Mouse (Mus musculus) urinary bladder, adult 2 months (tissue): ENCODE results near the gene Hist1h3f. TPM values are rescaled to one million over a fixed set of nuclear protein-coding genes. Genes with fewer than 3 reads are reported as not detected.
"Not testable (repeated sequence)": the region's sequence is repeated elsewhere in the genome, so short reads cannot be mapped to it uniquely, and the experiment has no call there.

ENCODE experiments used
- DNase-seq: peaks from one replicate; pipeline ENCODE4 v3.0.0; 2022; ENCODE audit warnings: low spot score
- polyA plus RNA-seq: library from polyadenylated mRNA; depleted of rRNA; stranded (reverse); fragments of >200 nt; gene quantifications from 2 replicates; pipeline ENCODE4 v1.2.3, GENCODE M21; 2012; rRNA removed

Gene Hist1h3f
- polyA plus RNA-seq, 1 experiment: 0.44 TPM

- DNase-seq: peak; percentile 91
Observed at GRCm38 (mm10) chr13:23581408-23582218, 37.8 kb downstream of the Hist1h3f start, which contains the start of gene Hist1h4d. Hist1h4d (plus strand) TSS chr13:23581598.

GRCm38 (mm10) chr13:23582219-23583056, 38.6 kb downstream of the Hist1h3f start:
- DNase-seq: no peak

GRCm38 (mm10) chr13:23583387-23584068, 39.7 kb downstream of the Hist1h3f start:
- no peak for DNase-seq

GRCm38 (mm10) chr13:23584331-23584730, 40.5 kb downstream of the Hist1h3f start:
- no peak for DNase-seq

GRCm38 (mm10) chr13:23585029-23585441, 41.2 kb downstream of the Hist1h3f start:
- DNase-seq: peak; percentile 65

GRCm38 (mm10) chr13:23585442-23586098, 41.7 kb downstream of the Hist1h3f start:
- DNase-seq: peak; percentile 48

GRCm38 (mm10) chr13:23586099-23586939, 42.5 kb downstream of the Hist1h3f start:
- DNase-seq: no peak

GRCm38 (mm10) chr13:23586940-23587225, 43.0 kb downstream of the Hist1h3f start:
- no peak for DNase-seq

- DNase-seq: no peak
Observed at GRCm38 (mm10) chr13:23591206-23591605, 47.4 kb downstream of the Hist1h3f start.

- not testable (repeated sequence) for DNase-seq
Observed at GRCm38 (mm10) chr13:23591886-23592285, 48.0 kb downstream of the Hist1h3f start.

- no peak for DNase-seq
Observed at GRCm38 (mm10) chr13:23592614-23593013, 48.8 kb downstream of the Hist1h3f start.

GRCm38 (mm10) chr13:23593051-23593770, 49.4 kb downstream of the Hist1h3f start:
- DNase-seq: no peak

Other genes with a start within 250 kb of the Hist1h3f start
- gene Zfp322a, start 174.8 kb upstream of the Hist1h3f start, polyA plus RNA-seq: 12.7 and 15.8 TPM in 2 replicates
- 7.9 TPM in 2 replicates for gene Abt1, start 120.2 kb upstream of the Hist1h3f start, polyA plus RNA-seq
- gene Btn1a1, start 78.2 kb upstream of the Hist1h3f start, polyA plus RNA-seq: not detected in 2 replicates
- gene Btn2a2, start 55.2 kb upstream of the Hist1h3f start, polyA plus RNA-seq: 0.04 TPM in 1 of 2 replicates, not detected in the other
- 27.8 and 30.5 TPM in 2 replicates for gene Hist1h4h, start 13.0 kb upstream of the Hist1h3f start, polyA plus RNA-seq
- 1.3 and 5.2 TPM in 2 replicates for gene Hist1h2af, start 10.1 kb upstream of the Hist1h3f start, polyA plus RNA-seq
- 0.40 and 0.90 TPM in 2 replicates for gene Hist1h3g, start 8.6 kb upstream of the Hist1h3f start, polyA plus RNA-seq
- 0.60 and 0.69 TPM in 2 replicates for gene Hist1h2bh, start 660 bp upstream of the Hist1h3f start, polyA plus RNA-seq
- gene Hist1h4f, start 7.6 kb downstream of the Hist1h3f start, polyA plus RNA-seq: 0.26 and 0.78 TPM in 2 replicates
- 0.62 and 0.90 TPM in 2 replicates for gene Hist1h1d, start 9.2 kb downstream of the Hist1h3f start, polyA plus RNA-seq
- gene Hist1h3e, start 18.3 kb downstream of the Hist1h3f start, polyA plus RNA-seq: 0.83 and 1.6 TPM in 2 replicates
- gene Hist1h2ae, start 27.2 kb downstream of the Hist1h3f start, polyA plus RNA-seq: 0.15 and 0.53 TPM in 2 replicates
- 7.4 and 9.9 TPM in 2 replicates for gene Hist1h2bg, start 27.3 kb downstream of the Hist1h3f start, polyA plus RNA-seq
- 0.75 TPM in 1 of 2 replicates, not detected in the other for gene Hist1h2bf, start 30.1 kb downstream of the Hist1h3f start, polyA plus RNA-seq
- 1.6 and 1.9 TPM in 2 replicates for gene Hist1h2ad, start 30.3 kb downstream of the Hist1h3f start, polyA plus RNA-seq
- gene Hist1h3d, start 31.7 kb downstream of the Hist1h3f start, polyA plus RNA-seq: 2.5 and 2.6 TPM in 2 replicates
- 0.47 and 3.4 TPM in 2 replicates for gene Hist1h4d, start 37.5 kb downstream of the Hist1h3f start, polyA plus RNA-seq
- gene Hist1h2be, start 77.1 kb downstream of the Hist1h3f start, polyA plus RNA-seq: 2.6 and 3.4 TPM in 2 replicates
- 1.1 and 2.4 TPM in 2 replicates for gene Hist1h1e, start 78.5 kb downstream of the Hist1h3f start, polyA plus RNA-seq
- gene Hist1h2ac, start 139.9 kb downstream of the Hist1h3f start, polyA plus RNA-seq: 0.45 and 0.86 TPM in 2 replicates
- 193 and 203 TPM in 2 replicates for gene Hist1h2bc, start 140.1 kb downstream of the Hist1h3f start, polyA plus RNA-seq
- not detected in 2 replicates for gene Hist1h1t, start 151.8 kb downstream of the Hist1h3f start, polyA plus RNA-seq
- 0.47 and 1.7 TPM in 2 replicates for gene Hist1h4c, start 154.4 kb downstream of the Hist1h3f start, polyA plus RNA-seq
- gene Hfe, start 166.8 kb downstream of the Hist1h3f start, polyA plus RNA-seq: 13.8 and 14.8 TPM in 2 replicates
- gene Hist1h1c, start 194.8 kb downstream of the Hist1h3f start, polyA plus RNA-seq: 125 and 170 TPM in 2 replicates
- 0.48 and 0.84 TPM in 2 replicates for gene Hist1h3c, start 201.6 kb downstream of the Hist1h3f start, polyA plus RNA-seq
- gene Hist1h2bb, start 202.7 kb downstream of the Hist1h3f start, polyA plus RNA-seq: 0.43 and 0.49 TPM in 2 replicates
- gene Hist1h2ab, start 207.1 kb downstream of the Hist1h3f start, polyA plus RNA-seq: 0.60 TPM in 1 of 2 replicates, not detected in the other
- 0.48 and 0.52 TPM in 2 replicates for gene Hist1h3b, start 208.2 kb downstream of the Hist1h3f start, polyA plus RNA-seq
- gene Hist1h4b, start 213.0 kb downstream of the Hist1h3f start, polyA plus RNA-seq: 0.75 and 0.94 TPM in 2 replicates
- 0.48 and 1.2 TPM in 2 replicates for gene Hist1h4a, start 217.2 kb downstream of the Hist1h3f start, polyA plus RNA-seq
- 0.34 and 0.66 TPM in 2 replicates for gene Hist1h3a, start 218.3 kb downstream of the Hist1h3f start, polyA plus RNA-seq
- not detected in 2 replicates for gene Hist1h1a, start 219.6 kb downstream of the Hist1h3f start, polyA plus RNA-seq
- gene Trim38, start 225.9 kb downstream of the Hist1h3f start, polyA plus RNA-seq: 0.25 and 0.36 TPM in 2 replicates